Mouse (Mus musculus) frontal cortex, postnatal 14 days (tissue): ENCODE results near the gene Vat1.
"Not testable (repeated sequence)": the region's sequence is repeated elsewhere in the genome, so short reads cannot be mapped to it uniquely, and the experiment has no call there.

Source experiments
- DNase-seq, 2 experiments: peaks; one replicate each; pipeline ENCODE4 v3.0.0; 2022; ENCODE audit warnings: low spot score in 2 of 2

Vat1 gene

GRCm38 (mm10) chr11:101442127-101442693 lies 23.8 kb downstream of the Vat1 start, which contains the start of gene Rpl27:
Gene Rpl27, plus strand, starts transcription at chr11:101442298.
- DNase-seq: peak; percentile 94 to 98

- DNase-seq: not testable (repeated sequence)
Observed at GRCm38 (mm10) chr11:101441450-101442126, 24.4 kb downstream of the Vat1 start.

- DNase-seq: not testable (repeated sequence)
Observed at GRCm38 (mm10) chr11:101438006-101438405, 28.0 kb downstream of the Vat1 start.

- DNase-seq: no peak
Observed at GRCm38 (mm10) chr11:101436916-101437315, 29.1 kb downstream of the Vat1 start.

GRCm38 (mm10) chr11:101435831-101436230 lies 30.2 kb downstream of the Vat1 start:
- no peak for DNase-seq

GRCm38 (mm10) chr11:101433396-101433795 lies 32.6 kb downstream of the Vat1 start:
- DNase-seq: no peak

GRCm38 (mm10) chr11:101431327-101431726 lies 34.7 kb downstream of the Vat1 start:
- DNase-seq: no peak

- no peak for DNase-seq
Observed at GRCm38 (mm10) chr11:101426165-101426564, 39.9 kb downstream of the Vat1 start.

- peak; percentile 94 to 98 for DNase-seq
Observed at GRCm38 (mm10) chr11:101424925-101425813, 40.9 kb downstream of the Vat1 start, which contains the start of the genes Rundc1 and Ptges3l. Gene Rundc1, plus strand, starts transcription at chr11:101425085. Gene Ptges3l, minus strand, starts transcription at chr11:101425333.

GRCm38 (mm10) chr11:101424105-101424851 lies 41.8 kb downstream of the Vat1 start, which contains the start of gene Gm27029:
Gene Gm27029, minus strand, starts transcription at chr11:101424796.
- DNase-seq: peak in 1 of 2 experiments; percentile 23

GRCm38 (mm10) chr11:101420148-101420547 lies 45.9 kb downstream of the Vat1 start:
- DNase-seq: no peak

GRCm38 (mm10) chr11:101419610-101420009 lies 46.4 kb downstream of the Vat1 start:
- no peak for DNase-seq

GRCm38 (mm10) chr11:101418991-101419390 lies 47.0 kb downstream of the Vat1 start:
- DNase-seq: peak in 1 of 2 experiments; percentile 43

- peak; percentile 76 to 83 for DNase-seq
Observed at GRCm38 (mm10) chr11:101417101-101417855, 48.8 kb downstream of the Vat1 start, which contains the start of gene Aarsd1. Gene Aarsd1, minus strand, starts transcription at chr11:101417615.

GRCm38 (mm10) chr11:101416433-101417100 lies 49.5 kb downstream of the Vat1 start:
- DNase-seq: no peak

- no peak for DNase-seq
Observed at GRCm38 (mm10) chr11:101415306-101415705, 50.7 kb downstream of the Vat1 start.
